Mouse (Mus musculus) right cerebral cortex, postnatal 10 days (tissue): Measurements from ENCODE around the gene Myh3.
"Not testable (repeated sequence)": the region's sequence is repeated elsewhere in the genome, so short reads cannot be mapped to it uniquely, and the experiment has no call there.

Experiments used
- DNase-seq, 2 experiments: peaks; one replicate each; pipeline ENCODE4 v3.0.0; 2021; ENCODE audit warnings: low spot score in 2 of 2

The Myh3 gene

DNA sequence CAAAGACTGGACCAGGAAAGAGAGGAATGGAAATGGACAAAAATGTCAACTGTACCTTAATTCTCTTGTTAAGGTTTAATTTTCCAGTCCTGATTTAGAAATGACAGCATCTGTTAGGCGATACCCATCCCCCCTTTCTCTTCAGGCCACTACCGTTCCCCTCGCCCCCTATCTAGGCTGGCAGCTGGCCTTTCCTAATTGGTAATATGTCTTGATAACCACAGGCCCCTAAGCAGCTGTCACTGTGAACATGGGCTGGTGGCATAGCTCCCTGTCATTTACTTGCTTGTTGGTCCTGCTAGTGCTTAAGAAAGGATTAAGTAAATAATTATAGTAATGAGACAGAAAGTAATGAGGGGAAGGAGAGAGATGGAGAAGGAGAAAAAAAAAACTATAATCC lies 665 bp upstream of the Myh3 start:
- DNase-seq: no peak

GRCm38 (mm10) chr11:67078888-67079287 lies 788 bp downstream of the Myh3 start:
- DNase-seq: no peak

GRCm38 (mm10) chr11:67079740-67080139 lies 1.6 kb downstream of the Myh3 start:
- DNase-seq: no peak

DNA sequence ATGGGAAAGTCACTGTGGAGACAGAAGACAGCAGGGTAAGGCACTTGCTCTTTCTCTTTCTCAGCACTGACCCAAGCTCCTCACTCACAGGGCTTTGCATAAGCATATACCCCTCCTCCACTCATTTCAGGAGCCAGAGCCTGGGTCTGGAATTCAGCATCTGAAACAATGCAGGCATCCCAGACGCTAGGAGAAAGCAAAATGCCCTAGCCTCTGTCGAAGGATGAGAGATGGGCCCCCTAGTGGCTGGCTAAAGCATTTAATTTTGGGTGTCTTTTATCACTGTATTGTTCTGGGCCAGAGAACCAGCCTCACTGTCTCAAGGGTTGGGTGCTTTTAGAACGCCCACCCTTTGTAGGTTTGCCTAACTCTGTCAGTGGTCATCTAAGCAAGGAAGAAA lies 2.1 kb downstream of the Myh3 start:
- peak; percentile 51 to 62 for DNase-seq

GRCm38 (mm10) chr11:67081125-67081649 lies 3.1 kb downstream of the Myh3 start:
- no peak for DNase-seq

DNA sequence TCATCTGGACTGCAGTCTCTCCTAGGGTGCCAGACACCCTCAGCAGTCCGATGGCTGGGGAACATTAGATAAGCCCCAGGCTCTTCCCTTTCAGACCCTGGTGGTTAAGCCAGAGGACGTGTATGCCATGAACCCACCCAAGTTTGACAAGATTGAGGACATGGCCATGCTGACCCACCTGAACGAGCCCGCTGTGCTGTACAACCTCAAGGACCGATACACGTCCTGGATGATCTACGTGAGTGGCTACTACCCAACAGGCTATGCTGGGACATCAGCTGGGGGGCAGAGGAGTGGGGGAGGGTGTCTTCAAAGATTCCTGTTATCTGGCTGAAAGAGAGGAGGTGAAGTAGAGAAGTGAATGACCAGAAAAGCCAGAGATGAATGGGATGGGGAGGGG lies 4.1 kb downstream of the Myh3 start:
- no peak for DNase-seq

DNA sequence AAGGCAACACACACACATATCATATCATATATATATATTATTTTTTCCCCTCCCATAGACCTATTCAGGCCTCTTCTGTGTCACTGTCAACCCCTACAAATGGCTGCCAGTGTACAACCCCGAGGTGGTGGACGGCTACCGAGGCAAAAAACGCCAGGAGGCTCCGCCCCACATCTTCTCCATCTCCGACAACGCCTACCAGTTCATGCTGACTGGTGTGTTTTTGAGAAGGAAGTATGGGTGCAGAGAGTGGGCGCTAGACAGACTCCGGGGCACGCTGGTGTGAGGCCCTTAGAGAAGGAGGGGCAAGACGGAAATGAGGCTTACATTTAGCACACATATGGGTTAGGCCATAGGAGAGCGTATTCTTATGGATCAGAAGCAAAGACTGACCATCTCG lies 4.7 kb downstream of the Myh3 start:
- DNase-seq: no peak

- DNase-seq: no peak
Observed at GRCm38 (mm10) chr11:67083239-67083638, 5.1 kb downstream of the Myh3 start.

DNA sequence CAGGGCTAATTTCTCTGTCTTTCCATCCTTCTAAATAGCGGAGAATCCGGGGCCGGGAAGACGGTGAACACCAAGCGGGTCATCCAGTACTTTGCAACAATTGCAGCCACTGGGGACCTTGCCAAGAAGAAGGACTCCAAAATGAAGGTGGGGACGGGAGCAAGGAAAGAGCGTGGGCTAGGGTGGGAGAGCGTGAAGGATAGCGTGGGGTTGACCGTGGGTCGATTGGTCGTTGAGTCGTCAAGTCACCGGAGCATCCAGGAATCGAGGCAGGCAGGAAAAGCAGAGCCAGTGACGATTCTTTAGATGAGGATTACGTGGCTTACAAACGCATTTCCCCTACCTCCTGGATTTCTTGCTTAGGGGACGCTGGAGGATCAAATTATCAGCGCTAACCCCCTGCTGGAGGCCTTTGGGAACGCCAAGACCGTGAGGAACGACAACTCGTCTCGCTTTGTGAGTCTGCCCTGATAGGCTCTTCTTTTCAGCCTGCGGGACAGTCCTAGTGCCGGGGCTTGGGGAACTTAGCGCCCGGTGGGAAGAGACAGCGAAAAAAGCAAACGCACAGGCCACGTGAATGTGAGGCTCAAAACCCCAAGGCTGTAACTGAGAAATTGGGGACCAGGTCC lies 5.7 kb downstream of the Myh3 start:
- DNase-seq: no peak

GRCm38 (mm10) chr11:67085489-67085888 lies 7.4 kb downstream of the Myh3 start:
- peak; percentile 83 to 87 for DNase-seq

DNA sequence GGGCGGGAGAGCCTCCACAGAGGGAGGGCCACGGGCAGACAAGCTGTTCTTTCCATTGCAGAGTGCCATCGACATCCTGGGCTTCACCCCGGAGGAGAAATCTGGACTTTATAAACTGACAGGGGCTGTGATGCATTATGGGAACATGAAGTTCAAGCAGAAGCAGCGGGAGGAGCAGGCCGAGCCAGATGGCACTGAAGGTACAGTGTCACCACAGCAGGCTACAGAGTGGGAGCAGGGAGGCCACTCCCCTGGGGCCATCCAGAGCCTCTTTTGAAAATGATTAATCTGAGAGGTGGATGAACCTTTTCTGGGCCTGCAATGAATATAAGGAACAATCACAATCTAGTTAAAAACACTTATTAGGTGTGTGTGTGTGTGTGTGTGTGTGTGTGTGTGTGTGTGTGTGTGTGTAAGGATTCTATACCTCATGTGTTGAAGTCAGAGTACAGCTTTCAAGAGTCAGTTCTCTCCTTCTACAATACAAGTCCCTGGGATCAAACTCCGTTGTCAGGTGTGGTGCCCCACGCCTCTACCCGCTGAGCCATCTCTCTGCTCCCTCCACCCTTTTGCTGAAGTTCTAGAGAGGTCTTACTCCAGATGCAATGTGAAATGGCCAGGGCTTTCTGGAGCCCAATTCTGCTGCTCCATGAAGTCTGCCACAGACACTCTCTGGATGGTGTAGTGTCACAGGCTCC lies 8.5 kb downstream of the Myh3 start:
- DNase-seq: no peak

- no peak for DNase-seq
Observed at GRCm38 (mm10) chr11:67087225-67087624, 9.1 kb downstream of the Myh3 start.

DNA sequence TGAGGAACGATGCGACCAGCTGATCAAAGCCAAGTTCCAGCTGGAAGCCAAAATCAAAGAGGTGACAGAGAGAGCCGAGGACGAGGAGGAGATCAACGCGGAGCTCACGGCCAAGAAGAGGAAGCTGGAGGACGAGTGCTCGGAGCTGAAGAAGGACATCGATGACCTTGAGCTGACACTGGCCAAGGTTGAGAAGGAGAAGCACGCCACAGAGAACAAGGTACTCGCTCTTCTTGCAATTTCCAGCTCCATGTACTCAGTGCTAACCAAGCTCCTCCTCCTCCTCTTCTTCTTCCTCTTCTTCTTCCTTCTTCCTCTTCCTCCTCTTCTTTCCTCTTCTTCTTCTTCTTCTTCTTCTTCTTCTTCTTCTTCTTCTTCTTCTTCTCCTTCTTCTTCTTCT lies 14.3 kb downstream of the Myh3 start:
- not testable (repeated sequence) for DNase-seq

DNA sequence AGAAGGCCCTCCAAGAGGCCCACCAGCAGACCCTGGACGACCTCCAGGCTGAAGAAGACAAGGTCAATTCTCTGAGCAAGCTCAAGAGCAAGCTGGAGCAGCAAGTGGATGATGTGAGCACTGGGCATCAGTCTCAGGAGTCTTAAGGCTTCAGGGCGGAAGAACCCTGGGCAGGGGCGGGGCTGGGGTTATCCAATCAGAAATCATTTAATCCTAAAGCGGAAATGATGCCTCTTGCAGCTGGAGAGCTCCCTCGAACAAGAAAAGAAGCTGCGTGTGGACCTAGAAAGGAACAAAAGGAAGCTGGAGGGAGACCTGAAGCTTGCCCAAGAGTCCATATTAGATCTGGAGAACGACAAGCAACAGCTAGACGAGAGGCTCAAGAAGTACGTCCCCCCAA lies 15.1 kb downstream of the Myh3 start:
- no peak for DNase-seq

DNA sequence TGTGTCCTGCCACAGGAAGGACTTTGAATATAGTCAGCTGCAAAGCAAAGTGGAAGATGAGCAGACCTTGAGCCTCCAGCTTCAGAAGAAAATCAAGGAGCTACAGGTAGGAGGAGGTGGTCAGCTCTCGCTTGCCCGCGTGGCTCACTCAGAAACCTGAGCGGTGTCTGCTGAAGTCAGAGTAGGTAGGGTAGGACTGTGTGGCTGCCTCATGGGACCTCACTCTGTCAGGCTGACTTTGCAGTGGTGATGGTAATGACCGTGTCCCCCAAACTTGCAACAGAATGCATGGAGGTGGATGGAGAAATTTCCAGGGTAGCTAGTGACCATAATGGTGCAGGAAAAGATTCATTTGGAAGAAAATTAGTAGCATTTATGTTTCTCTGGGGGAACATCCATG lies 15.6 kb downstream of the Myh3 start:
- no peak for DNase-seq

GRCm38 (mm10) chr11:67094470-67094869 lies 16.4 kb downstream of the Myh3 start:
- peak in 1 of 2 experiments; percentile 20 for DNase-seq

- DNase-seq: no peak
Observed at GRCm38 (mm10) chr11:67097709-67098108, 19.6 kb downstream of the Myh3 start.

DNA sequence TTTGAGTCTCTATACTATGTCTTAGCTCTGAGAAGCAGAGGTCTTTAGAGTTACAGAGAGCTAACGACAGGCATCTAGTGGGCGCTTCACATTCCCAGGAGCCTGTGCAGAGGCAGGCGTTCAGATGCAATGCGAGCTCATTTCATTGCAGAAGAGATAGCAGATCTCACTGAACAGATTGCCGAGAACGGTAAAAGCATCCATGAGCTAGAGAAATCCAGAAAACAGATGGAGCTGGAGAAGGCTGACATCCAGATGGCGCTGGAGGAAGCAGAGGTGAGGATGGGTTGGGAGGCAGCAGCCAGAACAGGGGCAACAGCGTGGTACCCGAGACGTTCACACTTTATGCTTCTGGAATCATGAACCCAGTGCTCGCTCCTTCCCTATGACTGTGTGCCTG lies 20.3 kb downstream of the Myh3 start:
- DNase-seq: peak; percentile 66 to 80

- no peak for DNase-seq
Observed at GRCm38 (mm10) chr11:67099241-67099640, 21.1 kb downstream of the Myh3 start.

GRCm38 (mm10) chr11:67100169-67100568 lies 22.1 kb downstream of the Myh3 start:
- DNase-seq: peak; percentile 54 to 61

DNA sequence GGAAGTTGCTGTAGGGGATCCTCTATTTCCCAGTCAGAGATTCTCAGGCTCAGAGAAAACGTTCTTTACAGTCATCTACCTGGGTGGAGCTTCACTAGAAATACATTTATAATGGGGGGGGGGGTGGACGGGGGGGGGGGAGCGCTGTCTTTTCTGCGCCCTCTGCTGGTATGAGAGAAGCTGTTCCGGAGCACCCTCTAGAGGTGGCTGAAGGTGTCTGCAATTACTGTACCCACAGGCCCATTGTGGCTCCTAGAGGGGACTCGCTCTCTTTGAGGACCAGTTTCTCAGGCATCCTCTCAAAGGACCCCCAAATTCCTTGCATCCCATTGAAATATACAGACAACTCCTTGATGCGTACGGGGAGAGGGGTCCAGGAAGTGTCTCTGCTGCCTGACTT lies 23.6 kb downstream of the Myh3 start:
- DNase-seq: peak in 1 of 2 experiments; percentile 68

DNA sequence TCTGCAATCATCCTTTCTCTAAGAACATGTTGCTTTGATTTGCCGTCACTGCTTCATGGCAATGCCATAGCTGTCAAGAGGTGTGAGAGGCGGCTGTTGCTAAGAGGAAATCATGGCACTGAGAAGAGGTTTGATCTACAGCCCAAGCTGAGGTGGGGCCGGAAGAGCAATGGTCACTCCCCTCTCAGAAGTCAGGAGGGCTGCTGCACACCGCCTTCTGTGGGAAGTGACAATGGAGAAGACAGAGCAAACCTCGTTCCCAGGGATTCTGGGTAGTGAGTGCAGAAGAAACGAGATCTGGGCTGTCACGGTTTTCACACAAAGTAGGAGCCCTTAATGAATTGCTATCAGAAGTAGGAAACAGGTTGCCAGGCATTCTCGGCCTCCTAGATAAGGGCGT lies 25.2 kb downstream of the Myh3 start:
- DNase-seq: no peak

DNA sequence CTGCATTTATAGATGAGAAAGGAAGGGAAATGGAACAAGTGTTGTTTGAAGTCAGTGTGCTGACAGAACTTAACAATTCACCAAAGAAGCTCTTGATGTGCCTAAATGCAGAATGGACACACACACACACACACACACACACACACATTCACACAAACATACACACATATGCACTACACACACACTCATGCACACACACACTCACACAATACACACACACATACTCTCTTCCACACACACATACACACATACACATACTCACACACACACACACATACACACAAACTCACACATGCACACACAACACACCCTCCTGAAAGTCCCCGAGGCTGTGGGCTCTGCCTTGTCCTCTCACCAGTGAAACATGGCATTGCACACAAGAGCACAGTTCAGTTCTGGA lies 26.1 kb downstream of the Myh3 start:
- no peak for DNase-seq
